Mouse (Mus musculus): ENCODE data around the gene Clec2d.

GRCm38 (mm10) chr6:129208891-129209519, 28.6 kb downstream of the Clec2d start:
- no peak for TF ChIP-seq CTCF (IDR thresholded peaks at IDR 0.05; ENCODE audit: low read depth, low read length)
- no peak for TF ChIP-seq POLR2A (IDR thresholded peaks at IDR 0.05; ENCODE audit: insufficient read depth, low read length)
- TF ChIP-seq EP300 (IDR thresholded peaks at IDR 0.05; ENCODE audit: insufficient read depth, low read depth, low read length) = no peak

Measured in ES-Bruce4 (cell line).